Mouse (Mus musculus) megakaryocyte, embryonic 14.5 days (primary cell): ENCODE results near the gene Ispd. TPM values are rescaled to one million over a fixed set of nuclear protein-coding genes. Genes with fewer than 3 reads are reported as not detected.

ENCODE experiments used
- H3K27me3 ChIP-seq: replicated peaks from 2 replicates; pipeline ENCODE3; 2012; ENCODE audit warnings: inconsistent platforms
- H3K36me3 ChIP-seq: replicated peaks from 2 replicates; pipeline ENCODE3; 2012; ENCODE audit warnings: low read length, inconsistent platforms, mixed read lengths
- H3K4me1 ChIP-seq: 2 replicates; pipeline ENCODE4 v1.6.1; 2012; ENCODE audit warnings: inconsistent platforms
- H3K4me3 ChIP-seq: replicated peaks from 2 replicates; pipeline ENCODE3; 2012; ENCODE audit warnings: moderate library complexity, mild to moderate bottlenecking, inconsistent platforms
- H3K9me3 ChIP-seq: 2 replicates; pipeline ENCODE4 v1.6.1; 2012; ENCODE audit warnings: inconsistent platforms
- FLI1 ChIP-seq: IDR thresholded peaks from 2 replicates; pipeline ENCODE4 v1.6.1; 2012; ENCODE audit warnings: low read length, inconsistent platforms, mixed read lengths
- GATA1 ChIP-seq: IDR thresholded peaks from 3 replicates; pipeline ENCODE4 v1.6.1; 2012; ENCODE audit warnings: mixed read lengths, low read length, inconsistent platforms, borderline replicate concordance
- polyA plus RNA-seq: library from polyadenylated mRNA; stranded (reverse); fragments of >175 nt; gene quantifications from 2 replicates; pipeline ENCODE4 v1.2.3, GENCODE M21; 2012; ENCODE audit warnings: low replicate concordance; ENCODE audit not compliant: insufficient read depth

Gene Ispd
- polyA plus RNA-seq, 1 experiment, result 0.37 TPM

- no peaks in the 10 kb centered on the region for H3K27me3 ChIP-seq
- H3K4me1 ChIP-seq, result no peaks in the 10 kb centered on the region
- no peaks in the 10 kb centered on the region for H3K36me3 ChIP-seq
- TF ChIP-seq GATA1 (no peak), FLI1 (no peak)
- 0 out of 2 replicates have a peak, but pooled peaks cover 2% of the 10 kb centered on the region for H3K9me3 ChIP-seq
- no peak overlapping the region for H3K4me3 ChIP-seq
Measured at GRCm38 (mm10) chr12:36545318-36545717, 164.1 kb downstream of the Ispd start.

- TF ChIP-seq FLI1, result no peak
- no peak for TF ChIP-seq GATA1
- Histone ChIP-seq H3K4me1 (no peaks in the 10 kb centered on the region), H3K36me3 (no peaks in the 10 kb centered on the region), H3K27me3 (no peaks in the 10 kb centered on the region), H3K4me3 (no peak overlapping the region), H3K9me3 (0 out of 2 replicates have a peak, but pooled peaks cover 2% of the 10 kb centered on the region)
Measured at GRCm38 (mm10) chr12:36549474-36549873, 168.2 kb downstream of the Ispd start.

DNA sequence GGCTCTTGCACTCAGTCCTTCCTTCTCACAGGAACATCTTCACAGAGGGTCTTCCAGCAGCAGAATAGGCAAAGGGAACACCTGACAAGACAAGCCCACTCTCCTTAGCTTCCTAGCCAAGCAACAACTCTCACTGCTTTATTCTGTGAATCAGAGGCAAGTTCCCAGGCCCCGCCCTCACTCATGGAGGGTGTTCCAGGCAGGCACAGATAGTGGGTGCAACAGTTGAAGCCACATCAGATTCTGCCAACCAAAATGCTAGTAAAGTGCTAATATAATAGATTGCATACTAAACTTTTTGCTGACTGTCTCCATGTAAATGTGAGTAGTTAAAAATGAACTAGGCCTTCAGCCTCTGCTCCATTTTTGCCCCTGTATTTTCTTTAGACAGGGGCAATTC is 173.4 kb downstream of the Ispd start:
- no peaks in the 10 kb centered on the region for H3K27me3 ChIP-seq
- no peak for TF ChIP-seq FLI1
- no peak for TF ChIP-seq GATA1
- no peaks in the 10 kb centered on the region for H3K36me3 ChIP-seq
- H3K4me3 ChIP-seq, result no peak overlapping the region
- 0 out of 2 replicates have a peak, but pooled peaks cover 3% of the 10 kb centered on the region for H3K9me3 ChIP-seq
- H3K4me1 ChIP-seq, result no peaks in the 10 kb centered on the region

- no peak overlapping the region for H3K4me3 ChIP-seq
- H3K9me3 ChIP-seq, result no peaks in the 10 kb centered on the region
- TF ChIP-seq FLI1 (no peak), GATA1 (no peak)
- H3K27me3 ChIP-seq, result no peaks in the 10 kb centered on the region
- no peaks in the 10 kb centered on the region for H3K36me3 ChIP-seq
- peaks cover 3% of the 10 kb centered on the region; the same call in 1 of the 2 replicates for H3K4me1 ChIP-seq
Measured at GRCm38 (mm10) chr12:36564146-36564545, 182.9 kb downstream of the Ispd start.

DNA sequence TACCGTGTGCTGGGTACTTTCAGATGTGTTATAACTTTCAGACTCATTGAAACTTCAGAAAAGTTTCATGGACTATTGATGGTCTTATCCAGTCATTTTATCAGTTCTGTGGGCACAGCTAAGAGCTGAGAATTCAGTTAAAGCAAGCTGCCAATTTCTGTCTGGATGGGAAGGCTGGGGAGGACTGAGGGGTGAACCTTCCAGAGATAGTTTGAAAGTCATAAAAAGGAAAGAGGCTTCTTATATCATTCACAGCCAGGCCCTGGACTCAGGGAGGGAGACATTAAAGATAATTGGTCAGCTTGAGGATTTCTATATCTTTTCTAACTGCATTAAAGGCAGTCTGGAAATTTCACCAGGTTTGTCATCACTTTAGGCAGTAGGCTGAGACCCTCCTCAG is 185.7 kb downstream of the Ispd start:
- H3K4me1 ChIP-seq, result no peaks in the 10 kb centered on the region
- H3K27me3 ChIP-seq, result no peaks in the 10 kb centered on the region
- H3K9me3 ChIP-seq, result no peaks in the 10 kb centered on the region
- H3K36me3 ChIP-seq, result no peaks in the 10 kb centered on the region
- H3K4me3 ChIP-seq, result no peak overlapping the region
- TF ChIP-seq FLI1 (no peak), GATA1 (no peak)

DNA sequence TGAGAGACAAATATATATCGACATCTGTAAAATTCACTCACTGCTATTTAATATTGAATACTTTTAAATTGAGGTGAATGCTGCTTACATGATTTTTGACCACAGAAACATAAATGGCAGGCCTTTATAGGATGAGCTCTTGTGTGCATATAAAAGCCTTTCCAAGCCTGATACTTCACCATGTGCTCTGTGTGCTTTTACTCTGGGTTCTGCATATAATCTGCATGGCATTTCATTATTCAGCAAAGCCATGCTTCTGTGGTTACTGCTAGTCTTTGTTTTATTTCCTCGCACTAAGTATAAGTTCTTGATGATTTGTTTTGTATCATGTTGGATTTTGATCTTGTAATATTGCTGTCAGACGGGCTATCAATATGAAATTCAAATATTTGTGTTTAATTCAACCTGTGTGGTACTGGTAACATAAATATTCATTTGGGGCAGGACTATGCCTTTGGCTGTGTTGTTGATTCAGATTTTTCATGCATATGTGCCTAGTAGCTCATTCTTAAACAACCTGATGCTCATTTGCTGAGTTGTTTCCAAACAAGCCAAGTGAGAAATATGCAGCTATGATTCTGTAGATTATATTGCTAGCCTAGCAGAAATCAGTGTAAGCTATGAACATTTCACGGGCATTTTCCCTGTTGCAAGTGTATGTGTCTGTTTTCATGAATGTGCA is 189.3 kb downstream of the Ispd start:
- no peak overlapping the region for H3K4me3 ChIP-seq
- no peaks in the 10 kb centered on the region for H3K9me3 ChIP-seq
- H3K27me3 ChIP-seq, result no peaks in the 10 kb centered on the region
- no peaks in the 10 kb centered on the region for H3K36me3 ChIP-seq
- no peak for TF ChIP-seq FLI1
- TF ChIP-seq GATA1, result no peak
- H3K4me1 ChIP-seq, result no peaks in the 10 kb centered on the region

GRCm38 (mm10) chr12:36584828-36585227 is 203.6 kb downstream of the Ispd start:
- H3K27me3 ChIP-seq, result no peaks in the 10 kb centered on the region
- no peak for TF ChIP-seq FLI1

GRCm38 (mm10) chr12:36597539-36598250 is 216.4 kb downstream of the Ispd start:
- H3K9me3 ChIP-seq, result peaks cover 6% of the 10 kb centered on the region
- H3K36me3 ChIP-seq, result no peaks in the 10 kb centered on the region
- no peaks in the 10 kb centered on the region for H3K27me3 ChIP-seq
- no peaks in the 10 kb centered on the region for H3K4me1 ChIP-seq
- H3K4me3 ChIP-seq, result no peak overlapping the region
- TF ChIP-seq FLI1 (no peak), GATA1 (no peak)

More at GRCm38 (mm10) chr12:36584828-36585227, 203.6 kb downstream of the Ispd start:
- Histone ChIP-seq H3K4me1 (no peaks in the 10 kb centered on the region), H3K36me3 (no peaks in the 10 kb centered on the region), H3K4me3 (no peak overlapping the region), H3K9me3 (no peaks in the 10 kb centered on the region)

DNA sequence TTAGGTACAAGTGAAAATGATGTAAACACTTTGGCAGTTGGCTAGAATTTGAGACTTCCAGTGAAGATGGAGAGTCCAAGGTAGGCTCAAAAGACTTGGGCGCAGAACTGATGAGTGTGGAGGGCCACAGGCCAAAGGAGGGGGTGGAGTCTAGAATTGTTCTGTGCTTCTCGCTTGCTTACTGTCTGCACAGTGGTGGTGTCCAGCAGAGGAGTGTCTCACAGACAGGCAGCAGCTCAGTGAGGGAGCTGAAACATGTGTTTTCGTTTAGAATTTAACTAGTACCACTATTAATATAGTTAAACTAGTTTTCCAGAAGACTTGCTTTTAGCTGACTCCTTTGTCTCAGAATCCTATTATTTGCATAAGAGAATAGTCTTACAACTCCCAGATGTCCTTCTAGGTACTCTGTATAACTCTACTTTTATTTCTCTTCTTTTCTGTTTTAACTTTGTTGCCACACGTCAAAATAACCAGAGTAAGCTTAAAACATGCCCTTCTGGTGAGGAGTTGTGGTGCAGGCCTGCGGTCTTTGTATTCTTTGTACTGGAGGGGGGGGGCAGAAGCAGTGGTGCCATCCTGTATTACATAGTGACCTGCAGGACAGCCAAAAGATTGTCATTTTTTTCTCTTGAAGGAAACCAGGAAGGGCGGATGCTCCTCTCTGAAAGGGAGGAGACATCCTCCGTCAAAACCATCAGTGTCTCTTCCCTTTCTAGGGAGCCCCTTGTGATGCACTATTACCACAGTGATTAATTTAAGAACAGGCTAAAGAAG is 240.9 kb downstream of the Ispd start:
- no peaks in the 10 kb centered on the region for H3K4me1 ChIP-seq
- H3K36me3 ChIP-seq, result no peaks in the 10 kb centered on the region
- TF ChIP-seq FLI1 (no peak), GATA1 (no peak)
- no peak overlapping the region for H3K4me3 ChIP-seq
- no peaks in the 10 kb centered on the region for H3K9me3 ChIP-seq
- H3K27me3 ChIP-seq, result no peaks in the 10 kb centered on the region

- TF ChIP-seq GATA1 (no peak), FLI1 (no peak)
- Histone ChIP-seq H3K9me3 (no peaks in the 10 kb centered on the region), H3K27me3 (no peaks in the 10 kb centered on the region), H3K4me1 (no peaks in the 10 kb centered on the region), H3K4me3 (no peak overlapping the region), H3K36me3 (no peaks in the 10 kb centered on the region)
Measured at GRCm38 (mm10) chr12:36627204-36627603, 246.0 kb downstream of the Ispd start.
